Mouse (Mus musculus) heart, adult 18-20 months (tissue): Measurements from ENCODE around the gene Hdgfl2. TPM values are rescaled to one million over a fixed set of nuclear protein-coding genes. Genes with fewer than 3 reads are reported as not detected.

Experiments
- total RNA-seq, 2 experiments: library from RNA; stranded (reverse); gene quantifications; 2 replicates each; pipeline ENCODE4 v1.2.3; 2021

Hdgfl2 gene
- total RNA-seq, 2 experiments from 2014 or later = 30.6 to 37.2 TPM

Other genes with a start within 250 kb of the Hdgfl2 start
- gene Zfp119a, start 200.7 kb upstream of the Hdgfl2 start, total RNA-seq = 1 to 10 TPM; 3.1 to 4.9 TPM
- 1 to 10 TPM; 4.5 to 4.9 TPM for gene Zfp959, start 187.5 kb upstream of the Hdgfl2 start, total RNA-seq
- gene Zfp119b, start 130.1 kb upstream of the Hdgfl2 start, total RNA-seq = 1 to 10 TPM; 2.4 TPM
- 1 to 10 TPM in 1 of 2 experiments, under 1 TPM in 1; 0.69 to 1.1 TPM for gene Ebi3, start 127.0 kb upstream of the Hdgfl2 start, total RNA-seq
- 1 to 10 TPM; 7.5 to 8.6 TPM for gene Yju2, start 120.5 kb upstream of the Hdgfl2 start, total RNA-seq
- gene Shd, start 109.2 kb upstream of the Hdgfl2 start, total RNA-seq = 1 to 10 TPM; 1.1 to 1.9 TPM
- gene Fsd1, start 93.1 kb upstream of the Hdgfl2 start, total RNA-seq = not detected
- gene Stap2, start 74.0 kb upstream of the Hdgfl2 start, total RNA-seq = 10 to 100 TPM; 12.3 to 12.9 TPM
- gene Mpnd, start 73.9 kb upstream of the Hdgfl2 start, total RNA-seq = 10 to 100 TPM; 59.7 to 60.5 TPM
- 10 to 100 TPM; 11.7 to 13.7 TPM for gene Sh3gl1, start 43.0 kb upstream of the Hdgfl2 start, total RNA-seq
- gene Chaf1a, start 39.2 kb upstream of the Hdgfl2 start, total RNA-seq = 1 to 10 TPM; 1.1 to 1.3 TPM
- 10 to 100 TPM; 51.4 to 57.0 TPM for gene Ubxn6, start 4.6 kb upstream of the Hdgfl2 start, total RNA-seq
- 100 to 1,000 TPM; 118 to 175 TPM for gene Plin4, start 30.2 kb downstream of the Hdgfl2 start, total RNA-seq
- 100 to 1,000 TPM; 166 TPM for gene Plin5, start 38.0 kb downstream of the Hdgfl2 start, total RNA-seq
- 10 to 100 TPM; 56.2 to 65.4 TPM for gene Lrg1, start 42.4 kb downstream of the Hdgfl2 start, total RNA-seq
- gene Sema6b, start 60.7 kb downstream of the Hdgfl2 start, total RNA-seq = 10 to 100 TPM; 12.5 to 13.5 TPM
- gene Tnfaip8l1, start 82.8 kb downstream of the Hdgfl2 start, total RNA-seq = 1 to 10 TPM; 1.3 to 1.5 TPM
- gene Mydgf, start 104.3 kb downstream of the Hdgfl2 start, total RNA-seq = 10 to 100 TPM; 25.4 to 26.1 TPM
- 10 to 100 TPM; 43.7 to 44.3 TPM for gene Dpp9, start 139.3 kb downstream of the Hdgfl2 start, total RNA-seq
- gene Fem1a, start 177.2 kb downstream of the Hdgfl2 start, total RNA-seq = 100 to 1,000 TPM; 115 to 117 TPM
- gene Ticam1, start 197.2 kb downstream of the Hdgfl2 start, total RNA-seq = 1 to 10 TPM; 9.1 to 9.2 TPM
- 100 to 1,000 TPM; 178 to 190 TPM for gene Plin3, start 213.2 kb downstream of the Hdgfl2 start, total RNA-seq
- not detected for gene Arrdc5, start 220.7 kb downstream of the Hdgfl2 start, total RNA-seq
- gene Uhrf1, start 223.7 kb downstream of the Hdgfl2 start, total RNA-seq = 1 to 10 TPM; 1.4 to 2.5 TPM
- gene Kdm4b, start 246.4 kb downstream of the Hdgfl2 start, total RNA-seq = 10 to 100 TPM; 29.6 to 30.3 TPM